Mouse (Mus musculus): ENCODE measurements around the gene Rbfox1. TPM values are rescaled to one million over a fixed set of nuclear protein-coding genes. Genes with fewer than 3 reads are reported as not detected.

The Rbfox1 gene
- polyA plus RNA-seq, 1 experiment = not detected

DNA sequence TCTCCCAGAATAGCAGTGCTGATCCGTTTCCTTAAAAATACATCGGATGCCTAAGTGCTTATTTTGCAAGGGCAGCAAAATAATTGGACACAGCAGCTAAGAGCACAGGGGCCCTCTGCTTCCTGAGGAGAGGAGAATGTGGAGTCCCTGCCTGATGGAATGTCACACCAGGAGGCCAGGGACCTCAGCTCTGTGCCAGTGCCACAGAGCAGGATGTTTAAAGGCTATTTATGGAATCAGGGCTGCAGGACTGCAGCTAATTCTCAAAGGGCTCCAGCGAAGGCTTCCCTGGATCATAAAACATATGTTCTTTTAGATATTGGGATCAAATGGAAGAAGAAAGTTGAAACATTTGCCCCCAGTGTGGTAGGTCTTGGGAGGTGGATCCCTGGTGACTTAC is 201.0 kb downstream of the Rbfox1 start:
- TF ChIP-seq CTCF (IDR thresholded peaks at IDR 0.05; ENCODE audit: control insufficient read depth, insufficient read depth, low read length) (no peak), POLR2A (IDR thresholded peaks at IDR 0.05; ENCODE audit: borderline replicate concordance, control insufficient read depth, low read depth, low read length) (no peak)
- Histone ChIP-seq H3K4me1 (ENCODE audit: control insufficient read depth, insufficient read depth, low read length) (no peaks in the 10 kb centered on the region; the same call in 1 of the 2 replicates), H3K27ac (ENCODE audit: control insufficient read depth, insufficient read depth, low read depth, low read length, poor library complexity) (no peak overlapping the region), H3K4me3 (replicated peaks; ENCODE audit: control insufficient read depth, low read depth, low read length) (no peak overlapping the region)
- WGBS = 33% methylated on average over 3 of the region's 3 CpGs

GRCm38 (mm10) chr16:6091326-6092123 is 206.4 kb downstream of the Rbfox1 start:
- H3K27ac ChIP-seq (ENCODE audit: control insufficient read depth, insufficient read depth, low read depth, low read length, poor library complexity) = no peak overlapping the region
- H3K4me3 ChIP-seq (replicated peaks; ENCODE audit: control insufficient read depth, low read depth, low read length) = no peak overlapping the region
- WGBS = 68% methylated on average over 3 of the region's 3 CpGs
- TF ChIP-seq CTCF (IDR thresholded peaks at IDR 0.05; ENCODE audit: control insufficient read depth, insufficient read depth, low read length) (no peak), POLR2A (IDR thresholded peaks at IDR 0.05; ENCODE audit: borderline replicate concordance, control insufficient read depth, low read depth, low read length) (no peak)
- no peaks in the 10 kb centered on the region for H3K4me1 ChIP-seq (ENCODE audit: control insufficient read depth, insufficient read depth, low read length)

DNA sequence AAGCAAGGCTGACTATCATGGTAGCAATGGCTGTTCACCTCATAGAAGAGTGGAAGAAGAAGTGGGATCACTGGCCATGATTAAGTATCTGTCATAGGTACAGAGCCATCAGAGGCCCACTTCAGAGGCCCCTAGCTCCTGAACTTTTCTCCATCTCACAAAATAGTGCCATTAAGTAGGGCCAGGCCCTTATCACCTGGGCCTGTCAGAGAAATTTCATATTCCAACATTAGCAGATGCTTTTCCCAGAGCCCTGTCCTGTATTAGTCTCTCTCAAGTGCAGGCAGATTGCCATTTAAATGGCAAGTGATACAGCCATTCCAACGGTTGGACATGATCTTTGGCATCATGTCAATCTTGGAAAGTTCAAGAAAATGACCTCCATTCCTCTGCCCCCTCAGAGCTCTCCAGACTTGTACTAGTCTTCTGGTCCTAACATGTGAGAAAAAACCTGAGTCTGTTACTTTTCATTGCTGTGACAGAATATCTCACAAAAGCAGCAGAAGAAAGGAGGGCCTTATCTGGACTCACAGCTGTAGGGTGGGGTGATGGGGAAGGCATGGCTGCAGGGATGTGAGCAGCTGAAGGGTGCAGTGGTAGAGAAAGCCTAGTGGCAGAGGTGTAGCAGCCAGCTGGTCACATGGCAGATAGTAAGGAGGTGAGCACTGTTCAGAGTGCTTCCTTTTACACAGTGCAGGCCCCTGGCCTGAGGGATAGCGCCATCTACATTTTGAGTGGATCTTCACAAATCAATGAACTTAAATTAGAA is 210.6 kb downstream of the Rbfox1 start:
- Histone ChIP-seq H3K4me1 (ENCODE audit: control insufficient read depth, insufficient read depth, low read length) (no peaks in the 10 kb centered on the region), H3K4me3 (replicated peaks; ENCODE audit: control insufficient read depth, low read depth, low read length) (no peak overlapping the region), H3K27ac (ENCODE audit: control insufficient read depth, insufficient read depth, low read depth, low read length, poor library complexity) (no peak overlapping the region)
- WGBS = 63% methylated on average over 2 of the region's 2 CpGs
- no peak for TF ChIP-seq POLR2A (IDR thresholded peaks at IDR 0.05; ENCODE audit: borderline replicate concordance, control insufficient read depth, low read depth, low read length)

DNA sequence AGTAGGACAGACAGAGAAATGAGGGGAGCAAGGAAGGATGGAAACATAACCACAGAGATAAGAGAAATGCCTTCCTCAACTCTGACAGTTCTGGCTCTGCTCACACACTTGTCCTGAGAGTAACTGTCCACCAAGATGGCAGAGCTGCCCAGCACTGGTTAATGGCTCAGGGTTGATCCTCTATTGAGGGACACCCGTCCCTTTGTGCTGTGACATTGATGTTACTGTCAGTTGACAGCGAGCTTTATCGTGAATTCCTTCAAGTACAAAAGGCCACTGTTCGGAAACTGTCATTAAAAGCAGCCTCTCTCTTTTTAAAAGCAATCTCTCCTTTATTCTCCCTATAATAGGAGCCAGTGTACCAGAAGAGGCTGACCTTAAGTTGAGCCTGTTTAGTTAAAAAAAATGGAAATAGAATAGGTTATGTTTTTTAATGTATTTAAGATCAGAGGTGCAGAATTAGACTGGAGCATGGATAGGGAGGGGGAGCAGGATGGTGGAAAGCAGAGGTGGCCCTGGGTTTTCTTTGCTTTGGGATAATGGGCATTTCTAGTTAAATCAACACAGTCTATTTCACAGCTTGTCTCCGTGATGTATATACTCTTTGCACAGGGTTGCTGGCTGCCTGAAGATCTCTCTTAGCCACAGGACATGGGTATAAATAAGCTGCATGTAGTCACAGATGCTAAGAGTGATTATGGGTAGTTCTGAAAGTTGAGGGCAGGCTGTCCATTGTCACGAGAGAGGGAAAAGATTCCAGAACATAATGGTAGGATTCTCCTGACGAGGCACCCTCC is 212.3 kb downstream of the Rbfox1 start:
- 71% methylated on average over 7 of the region's 7 CpGs for WGBS
- Histone ChIP-seq H3K4me1 (ENCODE audit: control insufficient read depth, insufficient read depth, low read length) (no peaks in the 10 kb centered on the region), H3K4me3 (replicated peaks; ENCODE audit: control insufficient read depth, low read depth, low read length) (no peak overlapping the region), H3K27ac (ENCODE audit: control insufficient read depth, insufficient read depth, low read depth, low read length, poor library complexity) (no peak overlapping the region)
- TF ChIP-seq CTCF (IDR thresholded peaks at IDR 0.05; ENCODE audit: control insufficient read depth, insufficient read depth, low read length) (no peak), POLR2A (IDR thresholded peaks at IDR 0.05; ENCODE audit: borderline replicate concordance, control insufficient read depth, low read depth, low read length) (no peak)

DNA sequence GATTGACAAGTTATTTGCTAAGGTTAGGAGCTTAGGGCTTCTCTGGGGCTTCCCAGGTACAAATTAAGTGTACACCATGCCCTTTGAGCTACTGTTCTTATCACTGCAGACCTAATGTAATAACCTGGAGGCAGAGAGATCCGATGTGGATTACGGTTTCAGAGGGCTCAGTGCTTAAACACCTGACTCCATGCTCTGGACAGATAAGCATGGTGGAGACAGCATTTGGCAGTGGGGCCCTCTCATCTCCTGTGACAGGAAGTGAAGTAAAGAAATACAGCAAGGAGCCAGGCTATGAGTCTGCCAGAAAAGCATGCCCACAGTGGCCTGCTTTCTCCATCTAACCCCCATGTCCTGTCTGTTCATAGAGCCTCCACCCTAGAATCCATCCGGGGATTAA is 213.0 kb downstream of the Rbfox1 start:
- H3K27ac ChIP-seq (ENCODE audit: control insufficient read depth, insufficient read depth, low read depth, low read length, poor library complexity) = no peak overlapping the region
- no peak for TF ChIP-seq POLR2A (IDR thresholded peaks at IDR 0.05; ENCODE audit: borderline replicate concordance, control insufficient read depth, low read depth, low read length)
- no peak for TF ChIP-seq CTCF (IDR thresholded peaks at IDR 0.05; ENCODE audit: control insufficient read depth, insufficient read depth, low read length)
- no peaks in the 10 kb centered on the region for H3K4me1 ChIP-seq (ENCODE audit: control insufficient read depth, insufficient read depth, low read length)
- H3K4me3 ChIP-seq (replicated peaks; ENCODE audit: control insufficient read depth, low read depth, low read length) = no peak overlapping the region
- WGBS = 80% methylated on average over 3 of the region's 3 CpGs

- WGBS = 82% methylated on average over 2 of the region's 2 CpGs
- H3K4me1 ChIP-seq (ENCODE audit: control insufficient read depth, insufficient read depth, low read length) = no peaks in the 10 kb centered on the region
- no peak overlapping the region for H3K27ac ChIP-seq (ENCODE audit: control insufficient read depth, insufficient read depth, low read depth, low read length, poor library complexity)
- TF ChIP-seq CTCF (IDR thresholded peaks at IDR 0.05; ENCODE audit: control insufficient read depth, insufficient read depth, low read length) = no peak
- TF ChIP-seq POLR2A (IDR thresholded peaks at IDR 0.05; ENCODE audit: borderline replicate concordance, control insufficient read depth, low read depth, low read length) = no peak
- no peak overlapping the region for H3K4me3 ChIP-seq (replicated peaks; ENCODE audit: control insufficient read depth, low read depth, low read length)
These were observed 214.4 kb downstream of the Rbfox1 start for GRCm38 (mm10) chr16:6099598-6099997.

DNA sequence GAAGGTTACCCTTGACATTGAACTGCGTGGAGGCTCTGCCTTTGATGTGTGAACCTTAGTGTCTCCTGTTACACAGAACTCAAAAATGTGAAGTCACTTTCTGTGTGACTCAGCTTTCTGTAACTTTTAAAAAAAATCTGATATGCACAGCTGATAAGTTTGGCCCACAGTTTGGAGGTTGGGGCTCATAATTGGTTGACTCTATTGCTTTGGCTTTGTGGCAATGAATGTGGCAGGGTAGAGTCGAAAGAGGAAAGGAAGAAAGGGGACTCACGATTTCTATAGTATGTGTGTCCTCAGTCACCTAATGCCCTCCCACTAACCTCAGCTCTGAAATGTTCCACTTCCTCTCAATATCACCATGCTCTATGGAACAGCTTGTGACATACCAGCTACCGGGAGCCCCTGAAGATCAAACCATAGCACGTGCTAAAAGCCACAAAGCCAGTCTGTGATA is 215.3 kb downstream of the Rbfox1 start:
- TF ChIP-seq CTCF (IDR thresholded peaks at IDR 0.05; ENCODE audit: control insufficient read depth, insufficient read depth, low read length) (no peak), POLR2A (IDR thresholded peaks at IDR 0.05; ENCODE audit: borderline replicate concordance, control insufficient read depth, low read depth, low read length) (no peak)
- WGBS = 32% methylated on average over 5 of the region's 5 CpGs
- Histone ChIP-seq H3K4me1 (ENCODE audit: control insufficient read depth, insufficient read depth, low read length) (no peaks in the 10 kb centered on the region), H3K27ac (ENCODE audit: control insufficient read depth, insufficient read depth, low read depth, low read length, poor library complexity) (no peak overlapping the region), H3K4me3 (replicated peaks; ENCODE audit: control insufficient read depth, low read depth, low read length) (no peak overlapping the region)

DNA sequence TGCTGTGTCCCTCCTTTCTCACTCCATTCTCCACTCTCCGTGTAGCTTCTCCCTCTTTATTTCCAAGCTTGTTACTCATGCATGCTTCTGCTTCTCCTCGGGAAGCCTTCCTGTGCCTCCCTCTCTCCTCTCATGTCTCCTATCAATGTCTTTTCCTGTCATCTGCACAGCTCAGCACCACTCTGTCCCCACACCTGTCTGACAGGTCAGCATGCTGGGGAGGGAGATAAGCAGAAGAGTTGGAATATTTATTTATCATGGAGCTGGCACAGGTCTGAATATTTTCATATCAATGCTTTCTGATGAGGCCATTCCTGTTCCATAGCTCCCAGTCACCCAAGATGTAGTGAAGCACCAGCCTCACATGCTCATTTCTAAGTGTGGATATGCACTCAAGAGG is 218.6 kb downstream of the Rbfox1 start:
- TF ChIP-seq POLR2A (IDR thresholded peaks at IDR 0.05; ENCODE audit: borderline replicate concordance, control insufficient read depth, low read depth, low read length) (no peak), CTCF (IDR thresholded peaks at IDR 0.05; ENCODE audit: control insufficient read depth, insufficient read depth, low read length) (no peak)
- Histone ChIP-seq H3K27ac (ENCODE audit: control insufficient read depth, insufficient read depth, low read depth, low read length, poor library complexity) (no peak overlapping the region), H3K4me3 (replicated peaks; ENCODE audit: control insufficient read depth, low read depth, low read length) (no peak overlapping the region), H3K4me1 (ENCODE audit: control insufficient read depth, insufficient read depth, low read length) (no peaks in the 10 kb centered on the region)
- 69% methylated on average over 2 of the region's 2 CpGs for WGBS

Measured in bone marrow, adult 2 months (tissue).